Comparison of ENCODE assay signal across 11 mouse cellular contexts in genomic region chr3:122485699-122486098, GRCm38 (mm10).
"Had no signal": no experiment of that assay in that cellular context is flagged by ENCODE, and none has a peak within 500 bp of the region (broad histone marks: within the 10 kb centered on the region; RNA-seq: fewer than 3 reads in every experiment).

No protein-coding gene starts in this region.

- H3K9ac ChIP-seq: liver, embryonic 13.5 days; midbrain, embryonic 12.5 days; midbrain, embryonic 15.5 days; neural tube, embryonic 13.5 days had no signal

- H3K36me3 ChIP-seq: liver, embryonic 13.5 days; midbrain, embryonic 12.5 days; midbrain, embryonic 15.5 days; neural tube, embryonic 13.5 days had no signal

- DNase-seq: kidney, postnatal 36 days; liver, embryonic 13.5 days; lung, adult 2 months; lung, postnatal 14 days; lung, postnatal 4 days; thymus, adult 18-20 months; thymus, postnatal 36 days had no signal

- H3K27me3 ChIP-seq: liver, embryonic 13.5 days; midbrain, embryonic 12.5 days; midbrain, embryonic 15.5 days; neural tube, embryonic 13.5 days had no signal

- ATAC-seq: midbrain, embryonic 15.5 days had no signal

- H3K4me3 ChIP-seq: liver, embryonic 13.5 days; midbrain, embryonic 12.5 days; midbrain, embryonic 15.5 days; neural tube, embryonic 13.5 days had no signal

- H3K9me3 ChIP-seq: liver, embryonic 13.5 days; midbrain, embryonic 12.5 days; midbrain, embryonic 15.5 days; neural tube, embryonic 13.5 days had no signal

- H3K27ac ChIP-seq: kidney, postnatal 0 days; liver, embryonic 13.5 days; midbrain, embryonic 12.5 days; midbrain, embryonic 15.5 days; neural tube, embryonic 13.5 days had no signal

- H3K4me2 ChIP-seq: liver, embryonic 13.5 days; midbrain, embryonic 12.5 days; midbrain, embryonic 15.5 days; neural tube, embryonic 13.5 days had no signal
